Mouse (Mus musculus) kidney, postnatal 14 days (tissue): ENCODE results near the gene Dennd1b.

Experiments used
- DNase-seq: peaks from one replicate; pipeline ENCODE4 v3.0.0; 2022; ENCODE audit warnings: mixed read lengths

Dennd1b gene

DNA sequence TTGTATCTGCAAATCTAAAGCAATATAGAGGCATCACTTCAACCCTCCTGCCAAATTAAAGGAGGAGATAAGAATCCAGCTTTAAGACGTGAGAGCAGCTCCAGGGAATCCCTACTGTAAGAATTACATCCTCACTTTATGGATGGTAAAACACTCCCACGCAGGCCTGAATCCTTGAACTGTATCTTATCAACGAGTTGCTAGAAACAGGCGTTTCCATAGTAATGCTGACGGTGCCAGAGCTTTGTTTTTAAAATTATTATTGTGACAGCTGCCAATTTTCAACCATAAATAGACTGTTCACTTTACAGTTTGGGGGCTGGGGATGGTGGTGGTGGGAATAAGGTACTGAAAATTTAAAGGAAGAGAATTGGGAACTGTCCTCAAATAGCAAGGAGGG lies 239.8 kb downstream of the Dennd1b start:
- DNase-seq: no peak

DNA sequence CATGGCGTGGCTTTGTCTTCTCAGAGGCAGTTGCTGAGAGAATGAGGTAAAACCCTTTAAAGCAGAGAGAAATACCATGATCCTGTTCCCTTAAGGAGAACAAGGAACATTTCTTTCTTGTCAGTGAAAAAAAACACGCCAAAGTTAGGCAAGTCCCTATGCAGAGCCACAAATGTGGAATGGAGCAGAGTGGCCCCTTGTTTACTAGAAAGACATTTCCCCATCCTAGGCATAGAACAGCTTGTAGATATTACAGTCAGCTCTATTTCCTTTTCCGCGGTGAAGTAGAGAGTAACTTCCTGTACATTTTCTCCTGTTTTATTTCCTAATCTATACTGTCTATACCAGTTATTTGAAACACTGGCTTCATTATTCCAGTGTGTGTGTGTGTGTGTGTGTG lies 243.0 kb downstream of the Dennd1b start:
- no peak for DNase-seq

- no peak for DNase-seq
These were observed 246.6 kb downstream of the Dennd1b start for GRCm38 (mm10) chr1:139209796-139210195.

DNA sequence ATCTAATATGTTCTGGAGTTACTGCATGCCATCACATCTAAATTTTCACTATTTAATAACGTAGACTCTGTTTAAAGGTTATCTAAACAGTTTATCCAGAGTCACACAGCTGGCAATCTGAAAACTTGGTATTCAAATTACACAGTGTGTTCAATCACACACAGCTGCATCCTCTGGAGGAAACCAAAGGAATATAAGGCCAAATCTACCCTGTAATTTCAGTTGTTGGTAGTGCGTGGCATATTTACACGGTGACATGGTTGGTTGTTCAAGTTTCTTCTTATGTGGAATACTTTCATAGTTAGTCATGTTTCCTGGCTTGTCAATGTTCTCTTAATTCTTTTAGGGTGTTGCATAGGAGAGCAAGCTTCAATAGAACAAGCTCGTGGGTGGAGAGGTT lies 247.3 kb downstream of the Dennd1b start:
- no peak for DNase-seq

DNA sequence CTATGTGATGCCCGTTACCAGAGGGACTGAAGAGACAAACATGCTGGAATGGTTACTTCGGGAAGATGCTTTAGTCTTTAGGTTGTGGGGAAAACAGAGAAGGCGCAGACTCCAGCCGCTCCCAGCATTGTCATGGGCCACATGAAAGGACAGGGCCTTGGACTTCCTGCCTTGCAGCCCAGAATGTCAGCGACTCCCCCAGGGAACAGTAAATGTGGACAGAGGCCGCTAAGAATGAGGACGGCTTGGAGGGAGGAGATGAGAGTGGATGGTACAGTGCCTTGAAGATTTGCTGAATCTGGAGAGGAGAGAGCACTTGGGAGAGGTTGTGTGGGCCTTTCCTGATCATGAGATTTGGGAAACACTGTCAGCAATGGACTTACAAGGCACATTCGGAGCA lies 252.1 kb downstream of the Dennd1b start:
- DNase-seq: peak; percentile 11

- DNase-seq: no peak
These were observed 260.6 kb downstream of the Dennd1b start for GRCm38 (mm10) chr1:139223804-139224203.

GRCm38 (mm10) chr1:139224309-139224949 lies 261.2 kb downstream of the Dennd1b start:
- no peak for DNase-seq
